Mouse (Mus musculus): ENCODE results near the gene Stk19. TPM values are rescaled to one million over a fixed set of nuclear protein-coding genes. Genes with fewer than 3 reads are reported as not detected.

Stk19 gene
- polyA plus RNA-seq (2012; rRNA removed; ENCODE audit: low replicate concordance): 48.6 and 50.3 TPM in 2 replicates

DNA sequence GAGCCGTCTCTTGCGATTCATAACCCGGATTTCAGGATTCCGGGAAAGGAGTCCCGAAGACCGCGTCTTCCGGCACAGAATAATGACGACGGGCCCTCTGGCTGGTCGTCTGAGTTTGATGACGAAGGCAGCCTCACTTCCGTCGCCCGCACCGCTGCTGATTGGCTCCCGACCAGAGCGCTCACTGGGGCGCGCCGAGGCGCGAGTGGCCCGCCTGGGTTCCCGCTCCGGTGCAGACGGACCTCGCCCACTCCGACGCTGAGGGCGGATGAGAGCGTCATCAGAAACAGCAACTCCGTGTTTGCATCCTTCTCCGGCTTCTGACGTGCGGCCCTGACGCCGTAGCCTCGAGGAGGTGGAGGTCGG, at the start of gene Stk19, which contains the start of gene Dxo:
Gene Stk19, minus strand, starts transcription at position 90 of the 366 bp plus-strand sequence.
Gene Dxo, plus strand, starts transcription at position 164 of the 366 bp plus-strand sequence.

DNA sequence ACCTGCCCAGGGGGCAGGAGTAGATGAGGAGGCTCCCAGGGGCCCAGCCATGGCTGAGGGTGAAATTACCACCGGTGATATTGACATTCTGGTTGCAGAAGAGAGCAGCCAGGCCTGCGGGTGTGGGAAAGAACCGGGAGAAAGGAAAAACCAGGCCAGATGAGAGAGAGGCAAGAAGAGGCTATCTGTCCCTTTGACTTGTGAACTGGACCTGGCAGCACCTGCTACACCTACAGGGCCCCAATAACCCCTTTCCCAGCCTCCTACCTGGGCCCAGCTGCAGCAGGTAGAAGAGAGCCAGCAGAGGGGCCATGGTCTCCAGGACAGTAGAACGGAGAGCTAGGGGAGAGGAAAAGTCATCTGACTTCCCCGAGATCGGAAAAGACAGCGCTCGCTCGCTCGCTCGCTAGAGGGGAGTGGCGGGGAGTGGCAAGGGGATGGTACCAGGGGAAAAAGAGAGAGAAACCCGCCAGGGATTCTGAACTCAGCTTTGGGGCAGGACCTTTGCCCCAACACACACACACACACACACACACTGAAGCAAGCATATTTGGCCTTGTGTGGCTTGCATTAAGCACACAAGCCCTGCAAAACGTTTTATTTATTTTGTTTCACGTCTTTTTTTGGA, 45.1 kb upstream of the Stk19 start, which contains the start of gene Gm20547:
Gene Gm20547, minus strand, starts transcription at position 360 of the 628 bp plus-strand sequence.

DNA sequence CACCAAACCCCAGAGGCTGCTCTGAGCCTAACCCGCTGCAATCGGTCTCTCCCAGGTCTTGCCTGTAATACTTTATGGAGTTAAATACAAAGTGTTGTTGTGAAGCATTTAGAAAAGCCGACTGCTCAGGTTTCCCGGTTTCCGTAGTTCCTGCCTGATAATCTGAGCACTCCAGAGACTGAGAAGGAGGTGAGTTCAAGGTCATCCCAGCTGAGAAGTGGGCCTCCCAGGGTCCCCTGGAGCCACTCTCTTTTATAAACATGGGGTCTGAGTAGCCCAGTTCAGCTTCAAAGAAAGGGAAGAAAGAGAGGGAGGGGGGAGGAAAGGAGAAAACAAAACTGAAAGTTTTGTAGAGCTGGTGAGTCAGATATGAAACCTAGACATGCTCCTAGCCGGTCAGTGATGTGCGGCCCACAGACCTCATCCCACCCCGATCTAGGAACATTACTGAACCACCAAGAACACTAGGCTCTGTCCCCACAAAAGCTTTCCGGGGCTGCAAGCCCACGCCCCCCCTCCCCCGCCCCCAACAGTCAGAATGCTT, 42.7 kb upstream of the Stk19 start, which contains the start of gene Zbtb12:
Gene Zbtb12, plus strand, starts transcription at position 148 of the 544 bp plus-strand sequence.

DNA sequence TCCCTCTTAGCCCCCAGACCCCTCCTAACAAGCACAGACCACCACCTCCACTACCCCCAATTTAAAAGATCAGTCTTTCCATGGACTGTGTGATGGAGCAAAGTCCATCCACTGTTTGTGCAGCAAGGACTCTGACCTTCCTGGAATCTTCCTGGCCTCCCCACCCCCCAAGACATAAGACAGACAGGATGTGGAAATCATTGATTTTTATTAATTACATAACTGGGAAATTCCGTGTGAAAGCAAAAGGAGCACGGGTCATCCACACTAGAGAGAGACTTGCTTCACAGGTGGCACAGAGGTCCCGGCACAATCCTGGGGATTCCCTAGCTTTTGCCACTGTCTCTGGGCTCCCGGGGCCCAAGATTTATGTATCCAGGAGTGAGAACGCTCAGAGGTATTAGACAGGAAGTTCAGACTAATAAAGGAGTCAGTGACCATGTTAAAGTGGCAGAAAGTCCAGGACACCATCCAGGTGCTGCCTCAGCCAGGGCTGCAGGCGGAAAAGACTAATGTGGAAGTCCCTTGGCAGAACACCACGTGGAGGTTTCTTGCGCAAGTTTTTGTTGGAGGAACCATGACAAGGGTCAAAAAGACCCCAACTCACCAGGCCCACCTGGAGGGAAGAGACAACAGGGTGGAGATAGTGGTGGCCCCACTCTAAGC, 25.8 kb upstream of the Stk19 start, which contains the start of gene Cfb:
Gene Cfb, minus strand, starts transcription at position 103 of the 666 bp plus-strand sequence.

DNA sequence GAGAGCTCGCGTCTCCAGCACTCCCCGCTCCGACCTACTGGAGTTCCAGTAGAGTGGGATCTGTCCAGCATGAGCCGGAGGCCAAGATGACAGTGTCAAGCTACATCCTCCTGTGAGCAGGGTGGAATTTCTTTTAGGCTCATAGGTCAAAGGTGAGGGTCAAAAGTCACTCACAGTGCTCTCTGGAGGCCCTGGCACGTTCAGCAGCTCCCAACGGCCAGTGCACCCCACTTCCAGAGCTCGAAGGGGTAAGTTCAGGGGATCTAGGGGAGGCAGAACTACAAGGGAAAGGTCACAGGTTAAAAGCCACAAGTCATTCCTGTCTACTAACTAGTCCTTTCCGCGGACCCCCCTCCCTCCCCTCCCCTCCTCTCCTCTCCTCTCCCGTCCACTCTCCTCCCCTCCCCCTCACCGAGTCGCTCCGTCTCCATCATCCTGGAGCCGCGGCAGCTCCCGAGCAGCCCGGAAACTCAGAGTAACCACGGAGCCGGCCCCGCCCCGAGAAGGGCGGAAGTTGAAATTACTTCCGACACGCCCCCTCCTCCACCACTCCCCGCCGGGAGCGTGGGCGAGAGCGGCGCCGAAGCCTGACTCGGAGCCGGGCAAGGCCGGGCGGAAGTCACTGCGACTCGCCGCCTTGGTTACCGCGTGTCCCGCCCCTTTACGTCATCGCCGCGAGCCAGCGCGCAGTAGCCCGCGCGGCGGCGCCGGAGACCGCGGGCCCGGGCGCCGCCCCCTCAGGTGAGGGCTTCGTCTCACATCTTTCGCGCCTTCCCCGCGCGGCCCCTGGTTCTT, 13.2 kb upstream of the Stk19 start, which contains the start of the genes Skiv2l and Nelfe:
Gene Skiv2l, minus strand, starts transcription at position 489 of the 795 bp plus-strand sequence.
Gene Nelfe, plus strand, starts transcription at position 670 of the 795 bp plus-strand sequence.

DNA sequence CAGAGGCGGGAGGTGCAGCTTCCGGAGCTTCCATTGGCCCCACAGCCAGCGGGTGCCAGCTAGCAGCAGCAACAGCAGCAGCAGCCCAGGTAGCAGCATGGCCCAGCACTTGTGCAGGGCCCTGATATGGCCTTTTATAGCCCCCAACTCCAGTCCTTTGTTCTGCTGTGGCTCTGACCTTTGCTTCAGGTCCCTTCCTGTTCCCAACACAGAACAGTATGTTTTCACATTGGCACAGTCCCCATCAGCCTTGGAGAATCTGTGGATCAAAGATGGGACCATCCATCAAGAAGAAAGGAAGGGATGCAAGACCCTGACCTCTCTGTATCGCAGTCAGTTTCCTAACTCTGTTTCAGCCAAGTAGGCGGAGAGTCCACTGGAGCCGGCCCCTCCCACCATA, 32.4 kb downstream of the Stk19 start, which contains the start of gene Cyp21a1:
Gene Cyp21a1, minus strand, starts transcription at position 261 of the 400 bp plus-strand sequence.

Other genes with a start within 250 kb of the Stk19 start
- gene Gpsm3, start 247.1 kb downstream of the Stk19 start, polyA plus RNA-seq (2012; rRNA removed; ENCODE audit: low replicate concordance): 36.4 and 82.7 TPM in 2 replicates
- gene Pbx2, start 245.7 kb downstream of the Stk19 start, polyA plus RNA-seq (2012; rRNA removed; ENCODE audit: low replicate concordance): 51.4 and 73.4 TPM in 2 replicates
- gene Ager, start 239.1 kb downstream of the Stk19 start, polyA plus RNA-seq (2012; rRNA removed; ENCODE audit: low replicate concordance): 3.5 and 7.0 TPM in 2 replicates
- gene Rnf5, start 233.3 kb downstream of the Stk19 start, polyA plus RNA-seq (2012; rRNA removed; ENCODE audit: low replicate concordance): 70.5 and 113 TPM in 2 replicates
- 298 and 323 TPM in 2 replicates for gene Agpat1, start 232.7 kb downstream of the Stk19 start, polyA plus RNA-seq (2012; rRNA removed; ENCODE audit: low replicate concordance)
- 5.0 and 5.6 TPM in 2 replicates for gene Egfl8, start 221.0 kb downstream of the Stk19 start, polyA plus RNA-seq (2012; rRNA removed; ENCODE audit: low replicate concordance)
- gene Ppt2, start 208.4 kb downstream of the Stk19 start, polyA plus RNA-seq (2012; rRNA removed; ENCODE audit: low replicate concordance): 45.7 and 50.6 TPM in 2 replicates
- gene Prrt1, start 207.4 kb downstream of the Stk19 start, polyA plus RNA-seq (2012; rRNA removed; ENCODE audit: low replicate concordance): 16.4 and 33.2 TPM in 2 replicates
- gene Fkbpl, start 192.2 kb downstream of the Stk19 start, polyA plus RNA-seq (2012; rRNA removed; ENCODE audit: low replicate concordance): 4.5 and 7.3 TPM in 2 replicates
- 70.2 and 126 TPM in 2 replicates for gene Atf6b, start 189.8 kb downstream of the Stk19 start, polyA plus RNA-seq (2012; rRNA removed; ENCODE audit: low replicate concordance)
- gene Tnxb, start 166.4 kb downstream of the Stk19 start, polyA plus RNA-seq (2012; rRNA removed; ENCODE audit: low replicate concordance): 74.4 and 107 TPM in 2 replicates
- gene C4b, start 93.1 kb downstream of the Stk19 start, polyA plus RNA-seq (2012; rRNA removed; ENCODE audit: low replicate concordance): 184 and 192 TPM in 2 replicates
- 0.11 and 0.60 TPM in 2 replicates for gene Cyp21a1, start 32.4 kb downstream of the Stk19 start, polyA plus RNA-seq (2012; rRNA removed; ENCODE audit: low replicate concordance)
- gene Dxo, start 74 bp upstream of the Stk19 start, polyA plus RNA-seq (2012; rRNA removed; ENCODE audit: low replicate concordance): 72.8 and 80.9 TPM in 2 replicates
- 77.4 and 105 TPM in 2 replicates for gene Skiv2l, start 13.3 kb upstream of the Stk19 start, polyA plus RNA-seq (2012; rRNA removed; ENCODE audit: low replicate concordance)
- gene Nelfe, start 13.4 kb upstream of the Stk19 start, polyA plus RNA-seq (2012; rRNA removed; ENCODE audit: low replicate concordance): 18.7 and 20.6 TPM in 2 replicates
- 70.0 and 71.7 TPM in 2 replicates for gene Cfb, start 25.6 kb upstream of the Stk19 start, polyA plus RNA-seq (2012; rRNA removed; ENCODE audit: low replicate concordance)
- gene Zbtb12, start 42.5 kb upstream of the Stk19 start, polyA plus RNA-seq (2012; rRNA removed; ENCODE audit: low replicate concordance): 13.1 and 14.3 TPM in 2 replicates
- 0.06 and 0.07 TPM in 2 replicates for gene Gm20547, start 45.1 kb upstream of the Stk19 start, polyA plus RNA-seq (2012; rRNA removed; ENCODE audit: low replicate concordance)
- gene C2, start 61.3 kb upstream of the Stk19 start, polyA plus RNA-seq (2012; rRNA removed; ENCODE audit: low replicate concordance): 46.9 and 64.7 TPM in 2 replicates
- 189 and 339 TPM in 2 replicates for gene Ehmt2, start 61.5 kb upstream of the Stk19 start, polyA plus RNA-seq (2012; rRNA removed; ENCODE audit: low replicate concordance)
- gene Slc44a4, start 77.5 kb upstream of the Stk19 start, polyA plus RNA-seq (2012; rRNA removed; ENCODE audit: low replicate concordance): 7.4 and 9.2 TPM in 2 replicates
- 48.4 and 54.9 TPM in 2 replicates for gene Neu1, start 94.3 kb upstream of the Stk19 start, polyA plus RNA-seq (2012; rRNA removed; ENCODE audit: low replicate concordance)
- 43.1 and 146 TPM in 2 replicates for gene Hspa1b, start 122.3 kb upstream of the Stk19 start, polyA plus RNA-seq (2012; rRNA removed; ENCODE audit: low replicate concordance)
- 0.30 TPM in 1 of 2 replicates, not detected in the other for gene Gm20481, start 133.0 kb upstream of the Stk19 start, polyA plus RNA-seq (2012; rRNA removed; ENCODE audit: low replicate concordance)
- 17.7 and 42.4 TPM in 2 replicates for gene Hspa1a, start 135.2 kb upstream of the Stk19 start, polyA plus RNA-seq (2012; rRNA removed; ENCODE audit: low replicate concordance)
- gene Hspa1l, start 135.8 kb upstream of the Stk19 start, polyA plus RNA-seq (2012; rRNA removed; ENCODE audit: low replicate concordance): 0.30 and 3.0 TPM in 2 replicates
- 75.4 and 108 TPM in 2 replicates for gene Lsm2, start 144.9 kb upstream of the Stk19 start, polyA plus RNA-seq (2012; rRNA removed; ENCODE audit: low replicate concordance)
- gene Vars, start 164.0 kb upstream of the Stk19 start, polyA plus RNA-seq (2012; rRNA removed; ENCODE audit: low replicate concordance): 197 and 475 TPM in 2 replicates
- 1.4 and 3.9 TPM in 2 replicates for gene Vwa7, start 179.6 kb upstream of the Stk19 start, polyA plus RNA-seq (2012; rRNA removed; ENCODE audit: low replicate concordance)
- 1.7 and 2.0 TPM in 2 replicates for gene Sapcd1, start 191.1 kb upstream of the Stk19 start, polyA plus RNA-seq (2012; rRNA removed; ENCODE audit: low replicate concordance)
- 4.2 and 4.8 TPM in 2 replicates for gene Msh5, start 209.8 kb upstream of the Stk19 start, polyA plus RNA-seq (2012; rRNA removed; ENCODE audit: low replicate concordance)
- 110 and 121 TPM in 2 replicates for gene Clic1, start 213.0 kb upstream of the Stk19 start, polyA plus RNA-seq (2012; rRNA removed; ENCODE audit: low replicate concordance)
- 58.1 and 90.9 TPM in 2 replicates for gene Ddah2, start 222.1 kb upstream of the Stk19 start, polyA plus RNA-seq (2012; rRNA removed; ENCODE audit: low replicate concordance)
- gene Ly6g6c, start 228.4 kb upstream of the Stk19 start, polyA plus RNA-seq (2012; rRNA removed; ENCODE audit: low replicate concordance): 1.5 and 25.2 TPM in 2 replicates
- 0.67 and 0.80 TPM in 2 replicates for gene Mpig6b, start 229.2 kb upstream of the Stk19 start, polyA plus RNA-seq (2012; rRNA removed; ENCODE audit: low replicate concordance)
- gene Ly6g6e, start 240.0 kb upstream of the Stk19 start, polyA plus RNA-seq (2012; rRNA removed; ENCODE audit: low replicate concordance): 5.7 and 9.0 TPM in 2 replicates
- gene Ly6g6d, start 241.1 kb upstream of the Stk19 start, polyA plus RNA-seq (2012; rRNA removed; ENCODE audit: low replicate concordance): 1.1 and 2.2 TPM in 2 replicates
- 0.19 TPM in 1 of 2 replicates, not detected in the other for gene Ly6g6f, start 248.7 kb upstream of the Stk19 start, polyA plus RNA-seq (2012; rRNA removed; ENCODE audit: low replicate concordance)